Mouse (Mus musculus): ENCODE data around the gene Gm1993.
"Not testable (repeated sequence)": the region's sequence is repeated elsewhere in the genome, so short reads cannot be mapped to it uniquely, and the experiment has no call there.

Gm1993 gene

DNA sequence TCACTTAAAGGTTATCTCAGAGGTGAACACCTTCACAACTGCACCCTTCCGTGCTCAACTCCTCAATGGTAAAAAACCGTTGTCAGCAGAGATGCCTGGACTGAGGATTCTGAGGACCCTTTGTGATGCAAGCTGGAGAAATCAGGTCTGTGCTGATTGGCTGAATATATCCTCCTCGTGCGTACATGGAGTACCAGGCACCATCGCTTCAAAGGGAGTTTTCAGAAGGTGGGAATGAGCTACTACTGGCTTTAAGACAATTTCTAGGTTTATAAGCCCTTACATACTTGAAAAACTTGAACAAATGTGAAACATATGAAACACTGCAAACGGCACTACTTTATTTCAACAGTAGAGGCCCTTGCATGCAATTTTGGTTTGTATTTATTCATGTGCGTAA is at the start of gene Gm1993:
Gm1993 (minus strand) TSS at position 101 of the 400 bp plus-strand sequence.
- in situ Hi-C loops (cut with MboI; ENCODE audit: low pct_unique_long_range_greater_than_20kb in 1 of 2, low sequenced_read_pairs in 2 of 2, unreplicated experiment in 1 of 2): not testable (repeated sequence)

Measured in mouse embryonic stem cell (cell line).